Mouse (Mus musculus): ENCODE results near the gene Kpna1.
"Not testable (repeated sequence)": the region's sequence is repeated elsewhere in the genome, so short reads cannot be mapped to it uniquely, and the experiment has no call there.

The Kpna1 gene

DNA sequence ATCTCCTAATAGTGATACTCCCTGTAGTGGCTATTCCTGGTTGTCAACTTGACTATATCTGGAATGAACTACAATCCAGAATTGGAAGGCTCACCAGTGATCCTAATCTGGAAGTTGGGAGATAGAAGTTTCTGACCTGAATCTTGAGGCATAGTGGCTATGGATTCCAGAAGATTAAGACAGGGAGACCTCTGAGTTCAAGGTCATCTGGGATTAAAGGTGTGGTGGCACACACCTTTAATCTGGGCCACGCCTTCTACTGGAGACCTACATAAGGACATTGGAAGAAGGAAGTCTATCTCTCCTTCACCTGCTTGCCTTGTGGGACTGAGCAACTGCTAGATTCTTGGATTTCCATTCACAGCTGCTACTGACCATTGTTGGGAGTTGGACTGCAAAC is at the start of gene Kpna1:
Kpna1 (plus strand) TSS at position 301 of the 400 bp plus-strand sequence.
- DNase-seq, result not testable (repeated sequence)

DNA sequence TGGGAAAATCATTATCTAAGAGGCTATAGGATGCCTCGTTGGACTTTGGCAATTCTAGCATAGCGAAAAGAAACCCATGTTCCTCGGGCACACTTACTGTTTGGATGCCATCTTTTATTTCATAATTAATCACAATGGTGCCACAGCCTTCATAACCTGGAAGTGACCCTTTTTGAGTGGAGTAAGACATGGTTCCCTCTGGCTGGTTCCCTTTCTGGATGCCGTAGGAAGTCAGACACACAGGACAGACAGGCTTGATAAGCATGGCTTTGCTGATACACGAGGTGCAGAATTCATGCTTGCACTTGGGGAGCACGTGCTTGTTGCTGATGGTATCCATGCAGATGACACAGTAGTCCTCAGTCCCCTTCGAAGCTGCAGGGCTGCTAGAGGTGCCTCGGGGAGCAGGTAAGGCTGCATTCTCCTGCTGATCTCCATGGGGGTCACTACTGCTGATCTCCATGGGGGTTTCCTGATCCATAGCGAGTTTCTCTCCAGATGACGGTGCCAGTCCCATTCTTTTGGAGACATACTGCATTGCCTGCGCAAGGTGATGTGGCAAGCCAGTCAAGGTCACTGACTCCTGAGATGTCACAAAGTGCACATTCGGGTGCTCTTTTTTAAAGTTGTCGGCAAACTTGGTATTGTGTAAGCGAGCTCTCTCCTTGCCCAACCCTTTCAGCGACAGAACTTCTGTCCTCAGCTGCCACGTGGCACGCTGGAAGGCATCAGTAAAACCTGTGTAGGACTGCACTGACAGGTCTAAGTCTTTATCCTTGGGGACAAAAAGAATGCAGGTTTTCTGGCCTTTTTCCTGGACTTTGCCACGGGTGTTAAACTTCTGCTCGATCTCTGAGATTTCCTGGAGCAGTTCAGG is 46.1 kb upstream of the Kpna1 start:
- DNase-seq, result no peak

DNA sequence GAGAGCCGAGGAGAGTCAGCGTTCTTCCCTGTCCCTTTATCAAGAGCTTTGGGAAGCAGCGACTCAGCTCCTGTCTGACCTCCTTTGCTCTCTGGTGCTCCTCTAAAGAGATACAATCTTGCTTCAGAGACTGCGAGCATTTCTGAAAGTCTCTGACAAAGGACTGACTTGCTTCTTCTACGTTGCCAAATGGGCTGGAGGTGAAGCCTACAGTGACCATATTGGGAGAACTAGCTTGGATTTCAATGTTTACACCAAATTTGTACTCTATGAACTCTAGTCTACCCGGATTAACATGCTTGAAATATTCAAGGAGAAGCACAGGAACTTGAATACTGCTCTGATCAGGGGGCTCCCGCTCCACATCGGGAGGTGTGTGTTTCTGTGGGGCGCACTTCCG is 45.4 kb upstream of the Kpna1 start:
- no peak for DNase-seq

DNA sequence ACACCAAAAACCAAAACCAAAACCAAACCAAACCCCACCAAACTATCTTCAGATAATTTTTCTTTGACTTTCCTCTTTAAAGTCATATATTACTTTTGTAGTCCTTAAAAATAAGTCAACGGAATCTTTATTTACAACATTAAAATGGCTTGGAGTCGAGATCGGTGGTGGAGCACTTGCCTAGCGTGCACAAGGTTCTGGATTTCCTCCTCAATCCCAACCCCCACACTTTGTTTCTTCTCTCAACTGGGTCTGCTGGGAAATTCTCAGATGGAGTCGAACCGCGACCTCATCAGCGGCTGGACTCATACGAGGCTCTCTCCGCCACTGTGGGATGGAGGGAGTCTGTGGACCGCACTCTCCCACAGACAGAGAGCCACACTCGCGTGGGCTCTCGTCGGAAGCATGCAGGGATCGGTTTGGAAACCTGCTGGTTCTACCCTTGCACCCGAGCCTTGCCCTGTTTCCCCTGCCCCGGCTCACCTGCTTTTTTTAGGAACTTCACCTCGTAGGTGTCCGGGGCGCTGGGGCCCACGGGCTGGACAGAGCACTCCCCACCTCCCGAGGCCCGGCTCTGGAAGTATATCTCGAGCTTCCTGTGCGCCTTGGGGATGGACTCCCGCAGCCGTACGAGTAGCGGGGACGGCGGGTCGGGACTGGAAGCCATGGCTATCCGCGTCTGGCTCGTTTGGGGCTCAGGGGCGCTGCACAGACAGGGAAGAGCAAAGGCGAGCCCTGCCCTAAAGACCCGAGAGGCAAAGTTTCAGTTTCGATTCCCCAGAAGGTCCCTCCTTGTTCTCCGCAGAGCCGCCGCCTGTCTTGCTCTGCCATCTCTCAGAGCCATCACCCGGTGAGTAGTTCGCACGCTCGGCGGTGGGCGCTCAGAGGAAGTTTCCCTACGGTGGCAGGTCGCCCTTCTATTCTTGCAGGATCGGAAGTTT is 40.1 kb upstream of the Kpna1 start, which contains the start of the genes Parp9 and Dtx3l:
Parp9 (plus strand) TSS at position 260 of the 941 bp plus-strand sequence.
Dtx3l (minus strand) TSS at position 941 of the 941 bp plus-strand sequence.
- peak; percentile 62 to 71 for DNase-seq

DNA sequence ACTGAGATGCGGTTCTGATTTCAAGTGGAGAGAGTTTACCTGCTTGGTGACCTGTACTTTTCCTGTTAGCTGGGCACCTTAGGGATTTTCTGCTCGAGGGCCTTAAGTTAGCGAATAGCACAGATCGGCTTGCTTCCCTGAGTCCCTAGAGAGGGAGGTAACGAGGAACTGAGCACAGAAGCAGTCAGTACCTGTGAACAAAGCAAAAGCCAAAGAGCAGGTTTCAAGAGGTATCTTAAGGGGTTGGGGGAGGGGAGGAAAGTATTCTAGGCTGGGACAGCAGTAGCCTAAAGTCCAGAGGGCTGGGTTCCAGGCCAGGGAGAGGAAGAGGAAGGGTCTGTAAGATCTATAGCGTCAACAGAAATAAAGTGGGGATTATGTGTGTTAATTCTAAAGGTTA is 39.3 kb upstream of the Kpna1 start:
- DNase-seq, result peak in 1 of 2 experiments; percentile 24

DNA sequence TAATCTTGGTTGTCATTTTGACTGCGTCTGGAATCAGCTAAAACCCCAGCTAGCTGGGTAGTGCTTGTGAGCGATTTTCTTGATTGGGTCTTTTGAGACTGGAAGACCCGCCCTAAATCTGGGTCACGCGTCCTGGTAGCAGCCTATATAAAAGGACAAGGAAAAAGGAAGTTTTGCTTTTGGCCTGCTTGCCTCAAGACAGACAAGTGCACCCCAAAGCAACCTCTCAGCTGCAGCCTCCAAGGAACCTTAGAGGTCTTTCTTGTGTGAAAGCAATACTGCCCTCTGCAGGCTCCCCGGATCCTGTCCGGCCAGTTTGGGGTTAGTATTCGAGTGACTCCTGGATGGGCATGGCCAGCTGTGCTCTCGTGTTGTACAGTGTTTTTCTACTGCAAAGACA is 38.9 kb upstream of the Kpna1 start:
- peak; percentile 76 to 89 for DNase-seq

DNA sequence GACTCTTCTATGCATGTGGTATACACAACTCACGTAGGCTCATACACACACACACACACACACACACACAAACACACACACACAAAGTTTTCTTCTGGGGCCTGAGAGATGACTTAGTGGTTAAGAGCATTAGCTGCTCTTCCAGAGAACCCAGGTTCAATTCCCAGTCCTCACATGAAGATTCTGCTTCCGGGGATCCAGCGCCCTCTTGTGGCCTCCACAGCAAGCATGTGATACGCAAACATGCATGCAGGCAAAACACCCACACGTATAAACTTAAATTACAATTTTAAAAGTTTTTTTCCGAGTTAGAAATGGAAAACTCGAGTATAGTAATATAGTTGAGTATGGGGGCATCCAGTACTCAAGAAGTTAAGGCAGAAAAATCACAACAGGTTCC is 37.2 kb upstream of the Kpna1 start:
- no peak for DNase-seq

DNA sequence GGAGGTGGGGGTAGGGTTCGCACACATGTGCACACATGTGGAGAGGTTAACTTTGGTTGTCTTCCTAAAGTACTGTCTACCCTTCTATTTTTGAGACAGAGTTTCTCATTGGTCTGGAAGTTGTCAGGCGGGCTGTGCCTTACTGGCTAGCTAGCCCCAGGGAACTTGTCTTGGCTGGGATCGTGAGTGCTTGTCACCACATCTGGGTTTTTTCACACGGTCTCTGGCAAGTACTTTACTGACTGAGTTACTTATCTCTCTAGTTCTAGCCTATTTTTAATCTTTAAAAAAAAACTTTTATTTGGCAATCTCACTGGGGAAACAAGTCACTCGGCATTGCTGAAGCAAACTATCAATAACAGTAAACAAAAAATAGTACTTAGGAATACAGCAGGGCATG is 29.3 kb upstream of the Kpna1 start:
- DNase-seq, result no peak

DNA sequence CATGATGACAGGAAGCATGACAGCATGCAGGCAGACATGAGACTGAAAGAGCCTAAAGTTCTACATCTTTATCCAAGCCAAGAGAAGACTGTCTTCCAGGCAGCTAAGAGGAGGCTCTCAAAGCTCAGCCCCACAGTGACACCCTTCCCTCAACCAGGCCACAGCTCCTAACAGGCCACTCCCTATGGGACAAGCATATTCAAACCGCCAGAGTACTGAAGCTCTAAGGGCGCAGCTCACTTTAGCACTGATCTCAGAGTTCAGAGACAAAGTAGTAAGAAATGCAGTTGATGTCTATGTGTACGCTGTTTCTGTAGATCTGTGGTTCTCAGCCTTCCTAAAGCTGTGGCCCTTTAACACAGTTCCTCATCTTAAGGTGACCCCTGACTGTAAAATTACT is 27.3 kb upstream of the Kpna1 start:
- DNase-seq, result no peak

DNA sequence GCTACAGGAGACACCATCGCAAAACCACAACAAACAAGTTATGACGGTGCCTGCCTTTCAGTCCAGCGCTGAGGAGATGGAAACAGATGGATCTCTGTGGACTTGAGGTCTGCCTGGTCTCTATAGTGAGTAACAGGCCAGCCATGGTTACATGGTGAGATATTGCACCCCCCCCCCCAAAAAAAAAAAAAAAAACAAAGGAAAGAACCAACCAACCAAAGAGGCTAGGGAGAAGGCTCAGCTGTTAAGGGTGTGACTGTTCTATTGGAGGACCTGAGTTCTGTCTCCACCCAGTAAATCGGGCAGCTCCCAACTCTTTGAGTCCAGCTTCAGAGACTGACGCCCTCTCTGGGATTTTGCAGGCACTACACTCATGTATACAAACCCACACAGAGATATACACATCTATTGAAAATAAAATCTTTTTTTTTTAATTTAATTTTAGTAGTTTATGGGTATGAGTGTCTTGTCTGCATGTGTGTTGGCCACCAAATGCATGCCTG is 25.9 kb upstream of the Kpna1 start:
- no peak for DNase-seq

DNA sequence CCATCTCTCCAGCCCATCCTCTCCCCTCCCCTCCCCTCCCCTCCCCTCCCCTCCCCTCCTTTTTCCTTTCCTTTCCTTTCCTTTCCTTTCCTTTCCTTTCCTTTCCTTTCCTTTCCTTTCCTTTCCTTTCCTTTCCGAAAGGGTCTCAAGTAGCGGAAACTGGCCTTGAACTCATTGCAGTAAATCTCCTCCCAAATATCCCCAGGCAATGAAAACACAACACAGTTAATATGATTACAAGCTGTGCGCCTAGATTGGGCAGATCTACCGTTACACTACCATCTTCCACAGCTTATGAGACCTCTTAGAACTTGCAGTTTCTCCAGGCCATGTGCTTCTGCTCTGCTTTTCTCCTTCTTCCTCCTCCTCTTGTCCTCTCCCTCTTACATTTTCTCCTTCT is 12.6 kb upstream of the Kpna1 start:
- DNase-seq, result not testable (repeated sequence)

DNA sequence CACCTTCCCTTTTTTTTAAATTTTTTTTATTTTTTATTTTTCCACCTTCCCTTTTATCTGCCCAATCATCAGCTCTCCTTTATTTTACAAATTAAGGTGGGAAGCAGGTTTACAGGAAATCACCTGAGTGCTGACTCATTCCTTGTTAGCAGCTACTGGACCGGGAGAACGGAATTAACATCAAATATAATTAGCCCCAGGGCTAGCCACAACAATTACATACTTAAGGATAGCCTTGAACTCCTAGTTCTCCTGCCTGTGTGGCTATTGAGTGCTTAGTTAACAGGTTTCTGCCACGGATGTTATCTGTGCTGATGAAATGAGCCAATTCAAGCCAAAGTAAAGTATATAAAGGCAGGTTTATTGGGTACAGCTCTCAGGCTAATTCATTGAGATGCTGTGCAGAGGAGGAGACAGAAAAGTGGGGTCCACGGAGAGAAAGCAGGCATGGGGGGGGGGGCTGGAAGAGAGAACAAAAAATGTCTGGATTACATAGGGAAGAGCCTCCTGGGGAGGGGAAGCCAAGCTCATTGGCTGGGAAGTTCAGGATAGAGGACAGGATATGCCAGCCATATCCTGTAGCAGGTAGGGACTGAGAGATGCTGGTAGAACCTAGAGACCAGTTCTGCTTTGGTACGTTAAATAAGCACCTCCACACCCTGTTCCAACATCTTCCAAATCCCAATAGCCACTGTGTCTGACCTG is 12.0 kb upstream of the Kpna1 start:
- DNase-seq, result no peak

DNA sequence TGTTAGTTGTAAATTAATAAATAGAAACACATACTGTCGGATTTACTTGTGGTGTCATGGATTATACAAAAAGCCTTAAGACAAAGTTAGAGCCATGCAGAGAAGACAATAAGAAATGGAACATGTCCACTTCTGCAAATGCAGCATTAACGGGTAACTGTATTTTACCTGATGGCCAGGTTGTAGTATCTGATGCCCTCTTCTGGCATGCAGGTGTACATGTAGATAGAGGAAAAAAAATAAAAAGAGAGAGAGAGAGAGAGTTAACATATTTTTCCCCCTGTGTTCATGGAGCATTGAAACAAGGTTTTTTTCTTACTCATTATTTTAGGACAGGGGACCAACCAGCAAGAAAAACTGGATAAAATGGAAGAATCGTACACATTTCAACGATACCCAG is 11.2 kb upstream of the Kpna1 start:
- no peak for DNase-seq

DNA sequence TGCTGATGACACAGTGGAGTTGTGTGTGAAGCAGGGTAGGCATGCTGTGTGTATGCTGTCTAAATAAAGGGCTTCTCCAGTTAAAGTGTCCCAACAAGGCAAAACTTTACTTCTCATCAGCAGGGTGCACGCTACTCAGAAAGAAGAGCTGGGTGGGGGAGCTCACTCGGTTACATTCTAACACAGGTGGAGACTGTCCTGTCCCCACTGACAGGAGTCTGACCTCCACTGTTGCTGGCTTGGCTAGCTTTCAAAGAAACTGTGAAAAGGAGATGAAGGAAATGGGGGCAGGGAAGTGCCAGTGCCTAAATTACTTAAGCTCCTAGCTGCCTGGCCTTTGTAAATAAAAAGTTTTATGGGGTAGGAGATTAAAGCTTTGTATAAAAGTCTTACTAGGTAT is 10.4 kb upstream of the Kpna1 start:
- no peak for DNase-seq

DNA sequence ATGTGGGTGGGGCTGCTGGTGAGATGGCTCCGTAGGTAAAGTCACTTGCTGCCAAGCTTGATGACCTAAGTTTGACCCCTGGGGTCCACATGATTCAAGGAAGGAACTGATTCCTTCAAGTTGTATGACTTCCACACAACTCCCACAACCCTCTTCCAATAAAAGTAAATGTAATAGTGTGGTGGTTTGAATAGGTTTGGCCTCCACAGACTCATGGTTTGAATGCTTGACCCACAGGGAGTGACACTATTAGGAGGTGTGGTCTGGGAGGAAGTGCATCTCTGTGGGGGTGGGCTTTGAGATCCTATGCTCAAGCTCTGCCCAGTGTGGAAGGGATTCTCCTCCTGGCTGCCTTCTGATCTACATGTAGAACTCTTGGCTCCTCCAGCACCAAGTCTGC is 4.5 kb upstream of the Kpna1 start:
- DNase-seq, result no peak

DNA sequence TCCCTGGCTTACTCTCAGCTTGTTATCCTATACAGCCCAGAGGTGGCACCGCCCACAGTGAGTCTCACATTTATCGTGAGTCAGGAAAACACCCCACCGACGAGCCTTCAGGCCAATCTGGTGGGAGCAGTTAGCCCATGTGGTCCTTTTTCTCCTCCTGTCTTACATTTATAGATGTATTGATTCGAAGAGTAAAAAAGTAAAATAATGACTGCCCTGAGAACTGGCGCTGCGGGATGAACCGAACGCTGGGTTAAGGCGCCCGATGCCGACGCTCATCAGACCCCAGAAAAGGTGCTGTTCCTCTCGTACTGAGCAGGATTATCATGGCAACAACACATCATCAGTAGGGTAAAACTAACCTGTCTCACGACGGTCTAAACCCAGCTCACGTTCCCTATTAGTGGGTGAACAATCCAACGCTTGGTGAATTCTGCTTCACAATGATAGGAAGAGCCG is 2.8 kb downstream of the Kpna1 start:
- DNase-seq, result peak; percentile 98 to 99

DNA sequence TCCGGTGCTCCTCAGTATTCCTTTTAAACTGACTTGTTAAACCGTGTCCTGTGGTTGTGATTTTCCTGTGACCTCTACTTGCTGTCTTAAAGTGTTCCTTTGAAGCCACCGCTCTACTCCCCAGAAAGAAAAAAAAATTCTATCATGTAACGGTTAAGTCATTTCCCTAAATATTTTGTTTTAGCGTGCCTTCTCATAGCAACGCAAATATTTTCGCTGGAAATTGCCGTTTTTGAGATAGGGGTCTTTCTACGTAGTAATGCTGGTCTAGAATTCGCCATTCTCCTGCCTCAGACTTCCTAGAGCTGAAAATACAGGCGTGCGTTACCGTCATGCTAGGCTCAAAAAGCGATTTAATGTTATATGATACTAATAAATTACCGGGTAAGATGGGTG is 4.0 kb downstream of the Kpna1 start:
- no peak for DNase-seq

DNA sequence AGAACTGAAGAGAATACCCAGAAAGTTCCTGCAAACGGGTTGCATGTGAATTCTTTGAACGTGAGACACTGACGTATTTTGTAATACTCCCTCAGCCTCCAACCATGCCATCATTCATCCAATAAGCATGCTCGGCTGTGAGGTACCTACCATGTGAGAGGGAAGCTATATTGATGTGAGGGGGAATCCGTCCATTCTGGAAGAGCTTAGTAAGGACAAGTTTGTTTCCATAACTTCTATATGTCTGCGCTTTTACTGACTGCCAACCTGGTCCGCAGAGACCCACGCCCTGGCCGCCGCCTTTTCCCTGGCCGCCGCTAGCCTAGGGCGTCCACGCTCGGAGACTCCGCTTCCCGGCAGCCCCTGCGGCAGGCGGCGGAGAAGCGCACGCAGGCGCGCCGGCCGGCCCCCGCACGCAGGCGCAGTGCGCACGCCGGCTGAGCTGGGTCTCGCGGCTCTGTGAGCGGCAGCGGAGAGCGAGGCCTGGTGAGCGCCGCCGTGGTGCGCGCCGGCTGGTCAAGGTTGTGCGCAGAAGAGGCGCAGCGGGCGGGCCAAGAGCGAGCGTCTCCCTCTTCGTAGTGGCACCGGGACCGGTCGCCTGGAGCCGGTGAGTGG is 4.5 kb downstream of the Kpna1 start:
- DNase-seq, result peak; percentile 81

DNA sequence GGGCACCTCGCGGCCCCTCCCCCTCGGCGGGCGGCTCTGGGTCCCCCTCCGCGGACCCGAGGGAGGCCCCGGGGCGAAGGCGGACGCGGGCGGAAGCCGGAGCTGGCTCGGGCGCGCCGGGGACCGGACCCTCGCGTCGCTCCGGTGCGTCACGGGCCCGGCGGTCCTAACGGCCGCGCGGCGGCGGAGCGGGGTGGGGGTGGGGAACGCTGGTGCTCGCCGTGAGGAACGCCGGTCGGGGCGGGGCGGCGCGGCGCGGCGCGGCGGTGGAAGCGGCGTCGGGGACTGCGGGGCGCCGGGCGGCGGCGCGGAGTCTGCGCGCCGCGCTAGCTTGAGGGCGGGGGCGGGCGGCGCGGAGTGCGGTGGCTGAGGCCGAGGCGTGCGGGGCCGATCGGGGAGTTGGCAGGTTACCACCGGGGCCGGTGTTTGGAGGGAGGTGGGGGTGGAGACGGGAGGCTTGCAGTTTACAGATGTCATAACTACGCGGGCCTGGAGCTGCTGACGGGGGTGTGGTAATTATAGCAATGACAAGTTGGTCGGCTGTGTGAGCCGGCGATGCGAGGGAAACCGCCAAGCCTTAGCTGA is 5.1 kb downstream of the Kpna1 start:
- peak; percentile 50 to 61 for DNase-seq

DNA sequence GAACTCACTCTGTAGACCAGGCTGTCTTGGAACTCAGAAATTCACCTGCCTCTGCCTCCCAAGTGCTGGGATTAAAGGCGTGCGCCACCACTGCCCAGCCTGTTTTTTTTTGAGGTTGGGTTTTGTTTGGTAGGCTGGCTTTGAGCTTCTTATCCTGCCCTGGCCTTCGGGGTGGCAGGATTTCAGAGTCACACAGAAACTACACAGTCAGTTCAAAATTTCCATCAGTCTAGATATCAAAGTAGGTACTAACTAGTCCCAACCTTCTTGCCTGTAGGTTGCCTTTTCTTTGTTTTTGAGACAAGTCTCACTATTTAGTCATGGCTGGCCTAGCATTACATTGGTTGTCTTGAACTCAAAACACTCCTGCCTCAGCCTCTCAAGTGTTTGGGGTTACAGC is 5.9 kb downstream of the Kpna1 start:
- no peak for DNase-seq

DNA sequence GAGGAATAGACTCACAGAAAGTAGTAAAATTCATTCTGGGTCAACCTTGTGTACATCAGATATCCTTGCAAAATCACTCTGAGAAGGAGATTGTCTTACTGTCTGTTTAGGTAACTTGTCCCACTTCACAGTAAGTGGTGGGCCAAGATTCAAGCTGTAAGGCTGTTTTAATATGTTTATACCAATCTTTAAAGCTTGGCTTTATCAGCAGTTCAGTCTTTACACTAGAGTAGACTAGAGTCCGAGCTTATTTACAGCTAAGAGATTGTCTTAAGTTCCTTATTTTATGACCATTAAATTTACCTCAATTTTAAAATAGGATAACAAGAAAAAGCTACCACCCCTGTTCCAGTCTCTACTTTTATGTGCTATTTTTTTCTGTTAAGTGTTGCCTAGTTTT is 9.4 kb downstream of the Kpna1 start:
- DNase-seq, result no peak

DNA sequence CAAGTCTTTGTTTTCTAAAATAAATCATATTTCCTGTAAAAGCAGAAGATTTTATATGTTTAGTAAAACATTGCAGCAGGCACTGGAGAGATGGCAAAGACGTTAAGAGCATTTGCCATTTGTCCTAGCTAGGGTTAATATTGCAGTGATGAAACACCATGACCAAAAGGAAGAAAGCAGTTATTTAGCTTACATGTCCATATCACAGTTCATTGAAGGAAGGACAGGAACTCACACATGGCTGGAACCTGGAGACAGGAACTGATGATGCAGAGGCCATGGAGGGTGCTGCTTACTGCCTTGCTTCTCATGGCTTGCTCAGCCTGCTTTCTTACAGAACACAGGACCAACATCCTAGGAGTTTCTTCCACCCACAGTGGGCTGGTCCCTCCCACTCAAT is 13.8 kb downstream of the Kpna1 start:
- no peak for DNase-seq
